Mouse (Mus musculus) telencephalon, adult 2 months (tissue): ENCODE measurements at regions not wholly inside any gene's neighbourhood (a gene's known extent, or its start where the extent isn't known, plus 50 kb on each side); places are given as distances from the start of the nearest gene placed in this dataset.

Source experiments
- DNase-seq: peaks from one replicate; pipeline ENCODE4 v3.0.0-alpha.2; 2011; ENCODE audit warnings: low read depth, low spot score

DNA sequence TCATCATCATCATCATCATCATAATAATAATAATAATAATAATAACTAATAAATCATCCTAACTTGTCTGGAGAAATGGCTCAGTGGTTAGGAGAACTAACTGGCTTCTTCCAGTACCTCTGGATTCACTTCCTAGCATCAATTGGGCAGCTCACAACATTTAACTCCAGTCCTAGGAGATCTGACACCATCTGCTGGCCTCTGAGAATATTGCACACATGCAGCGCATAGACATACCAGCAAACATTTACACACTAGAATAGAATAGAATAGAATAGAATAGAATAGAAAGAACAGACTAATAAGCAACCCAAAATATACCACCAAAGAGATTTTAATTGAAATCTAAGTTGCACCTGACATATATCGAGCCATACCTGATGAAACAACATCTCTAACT is 715.9 kb upstream of the Kirrel3 start:
- no peak for DNase-seq

DNA sequence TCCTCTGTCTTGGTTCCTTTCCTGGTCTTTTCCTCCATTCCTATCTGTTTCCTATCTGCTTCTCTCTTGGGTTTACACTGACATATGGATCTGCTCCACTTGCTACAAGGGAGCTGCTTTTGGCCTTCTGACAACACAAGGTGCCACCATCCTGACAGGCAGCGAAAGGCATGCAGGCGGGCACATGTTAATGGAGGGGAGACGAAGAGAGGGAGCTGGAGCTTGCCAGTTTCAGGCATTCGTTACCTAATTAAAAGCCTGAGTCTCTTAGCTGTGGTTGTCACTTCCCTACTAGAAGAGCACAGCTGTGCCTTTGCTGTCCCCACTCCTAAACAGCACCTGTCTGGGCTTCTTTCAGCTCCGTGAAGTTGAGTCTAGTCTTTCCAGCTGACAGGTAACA is 711.5 kb upstream of the Kirrel3 start:
- DNase-seq, result no peak

DNA sequence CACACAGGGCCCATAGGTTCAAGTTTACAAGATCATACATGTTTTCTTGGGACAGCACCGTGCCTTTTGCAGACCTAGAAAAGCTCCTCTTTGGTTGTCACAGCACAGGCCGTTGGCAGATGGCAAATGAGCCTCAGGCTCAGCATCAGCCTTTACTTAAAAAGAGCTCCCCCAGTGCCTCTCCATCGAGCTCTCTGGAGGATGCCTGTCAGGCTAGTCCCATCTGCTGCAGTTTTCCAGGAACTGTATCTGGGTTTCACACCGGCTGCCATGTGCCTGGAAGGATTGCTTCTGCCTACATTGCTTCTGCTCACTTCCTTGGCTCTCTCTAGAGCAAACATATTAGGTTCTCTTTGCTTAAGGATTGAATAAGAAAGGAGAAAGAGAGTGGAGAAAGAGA is 695.1 kb upstream of the Kirrel3 start:
- peak; percentile 83 for DNase-seq

DNA sequence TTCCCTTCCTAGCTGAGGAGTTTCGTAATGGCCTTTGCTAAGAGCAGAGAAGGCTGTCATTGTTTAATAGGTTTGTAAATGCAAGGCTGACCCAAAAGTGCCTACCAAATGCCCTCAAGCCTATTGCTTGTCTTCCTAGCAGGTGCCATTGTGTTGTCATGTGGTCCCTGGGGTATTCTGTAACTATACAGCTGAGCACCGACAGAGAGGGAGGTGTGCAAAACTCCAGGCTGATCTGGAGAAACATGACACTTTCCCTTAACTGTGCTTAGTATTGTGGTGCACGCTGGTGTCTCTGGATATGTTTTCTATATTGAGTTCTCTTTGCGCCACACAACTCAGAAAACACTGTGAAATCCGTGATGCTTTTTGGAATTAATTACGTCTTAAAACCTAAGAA is 685.4 kb upstream of the Kirrel3 start:
- no peak for DNase-seq

DNA sequence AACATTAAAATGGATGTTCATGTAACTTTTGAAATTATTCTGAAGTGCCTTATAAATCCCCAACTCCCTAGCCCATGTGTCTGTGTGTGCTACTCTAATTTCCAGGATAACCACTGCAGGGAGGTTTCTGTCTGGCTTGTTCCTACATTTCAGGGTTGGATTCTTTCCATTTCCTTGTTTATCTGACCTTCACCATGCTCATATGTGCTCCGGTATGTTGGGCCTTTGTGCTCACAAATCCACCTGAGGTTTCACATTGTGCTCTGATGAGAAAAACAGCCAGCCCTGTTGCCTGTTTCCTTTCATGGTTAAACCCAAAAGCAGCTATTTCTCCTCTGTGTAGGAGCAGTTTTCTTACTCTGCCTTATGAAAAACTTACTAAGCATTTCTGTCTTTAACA is 684.9 kb upstream of the Kirrel3 start:
- DNase-seq, result no peak

DNA sequence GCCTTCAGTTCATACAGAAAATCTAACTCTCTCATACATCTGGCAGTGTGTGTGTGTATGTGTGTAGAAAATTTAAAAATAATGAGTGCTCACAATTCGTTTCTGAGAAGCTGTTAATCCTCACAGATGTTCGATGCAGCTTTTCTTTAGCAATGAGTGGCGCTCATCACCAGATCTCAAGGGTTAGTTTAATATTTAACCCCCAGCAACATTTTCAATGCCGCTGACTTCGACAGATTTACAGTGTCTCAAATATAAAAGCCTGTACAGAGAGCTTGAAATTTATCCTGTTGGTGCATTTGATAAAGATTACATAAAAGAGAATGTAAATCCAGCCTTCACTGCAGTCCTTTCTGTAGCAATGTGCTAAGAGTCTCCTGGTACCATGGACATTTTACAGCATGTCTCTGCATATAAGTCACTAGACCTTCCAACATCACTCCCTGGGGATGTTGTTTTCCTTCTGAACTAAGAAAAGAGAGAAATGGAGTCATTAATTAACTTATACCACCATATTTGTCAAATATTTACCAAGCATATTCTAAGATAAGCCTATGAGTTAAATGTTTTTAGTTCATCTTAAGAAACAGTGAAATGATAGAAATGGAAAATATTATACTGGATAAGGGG is 670.8 kb upstream of the Kirrel3 start:
- no peak for DNase-seq

DNA sequence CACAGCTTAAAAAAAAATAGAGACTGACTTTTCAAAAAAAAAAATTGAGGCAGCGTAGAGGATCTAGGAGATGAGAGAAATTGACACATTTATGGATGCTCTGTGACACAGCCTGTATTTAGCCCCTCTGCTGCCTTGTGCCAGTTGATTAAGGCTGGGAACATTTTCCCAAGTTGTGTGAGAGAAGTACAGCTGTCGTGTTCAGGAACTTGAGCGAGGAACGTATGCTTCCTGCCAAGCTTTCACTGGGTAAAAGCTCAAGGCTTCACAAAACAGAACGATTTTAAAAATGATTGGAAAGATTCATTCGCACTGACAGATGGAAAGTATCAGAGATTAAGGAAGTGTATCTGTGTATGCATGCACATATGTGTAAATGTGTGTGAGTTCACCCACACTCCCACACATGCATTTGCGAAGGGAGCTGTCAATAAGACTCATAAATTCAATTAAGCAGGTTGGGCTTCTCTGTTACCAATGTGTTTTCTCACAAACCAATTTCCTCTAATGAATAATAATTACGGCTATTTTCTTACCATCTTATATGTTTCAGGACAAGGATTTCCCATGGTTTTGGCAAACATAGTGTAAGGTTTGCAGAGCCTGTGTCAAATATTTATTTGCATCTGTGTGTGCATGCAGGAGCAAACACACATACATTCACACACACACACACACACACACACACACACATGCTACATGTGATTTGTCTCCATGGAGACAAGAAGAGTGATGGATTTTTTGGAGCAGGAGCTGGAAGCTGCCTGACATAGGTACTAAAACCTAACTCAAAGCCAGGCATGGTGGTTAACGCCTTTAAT is 662.9 kb upstream of the Kirrel3 start:
- peak; percentile 84 for DNase-seq

DNA sequence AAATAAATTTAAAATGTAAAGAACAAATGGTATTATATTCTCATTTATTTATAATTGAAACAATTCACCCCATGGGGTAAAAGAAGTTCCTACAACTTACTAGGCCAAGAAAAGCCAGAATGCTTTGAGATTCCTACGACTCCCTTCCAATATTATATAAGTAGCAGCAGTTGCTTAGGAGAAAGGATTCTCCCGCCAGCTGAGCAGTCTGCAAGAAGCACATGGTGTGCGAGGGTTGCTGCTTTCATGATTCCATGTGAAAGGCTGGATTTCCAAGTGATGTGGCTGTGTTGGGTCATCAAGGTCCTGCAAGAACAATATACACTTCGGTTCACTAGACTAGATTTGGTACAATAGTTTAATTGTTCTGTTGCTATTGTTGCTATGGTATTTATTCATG is 659.6 kb upstream of the Kirrel3 start:
- DNase-seq, result peak; percentile 58

DNA sequence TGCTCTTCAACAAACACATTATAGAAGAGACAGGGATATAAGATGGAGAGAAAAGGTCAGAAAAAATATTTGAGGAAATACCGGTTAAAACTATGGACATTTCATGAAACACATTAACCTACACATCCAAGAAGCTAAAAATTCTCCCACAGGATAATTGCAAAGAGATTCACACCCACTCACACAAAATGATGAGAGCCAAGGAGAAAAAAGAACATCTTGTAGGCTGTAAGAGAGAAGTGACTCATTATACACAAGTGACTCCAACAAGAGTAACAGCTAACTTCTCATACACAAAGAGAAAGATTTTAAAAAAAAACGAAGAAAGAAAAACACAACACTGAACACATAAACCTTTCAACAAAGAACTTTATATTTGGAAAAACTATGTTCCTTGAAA is 658.3 kb upstream of the Kirrel3 start:
- peak; percentile 88 for DNase-seq

DNA sequence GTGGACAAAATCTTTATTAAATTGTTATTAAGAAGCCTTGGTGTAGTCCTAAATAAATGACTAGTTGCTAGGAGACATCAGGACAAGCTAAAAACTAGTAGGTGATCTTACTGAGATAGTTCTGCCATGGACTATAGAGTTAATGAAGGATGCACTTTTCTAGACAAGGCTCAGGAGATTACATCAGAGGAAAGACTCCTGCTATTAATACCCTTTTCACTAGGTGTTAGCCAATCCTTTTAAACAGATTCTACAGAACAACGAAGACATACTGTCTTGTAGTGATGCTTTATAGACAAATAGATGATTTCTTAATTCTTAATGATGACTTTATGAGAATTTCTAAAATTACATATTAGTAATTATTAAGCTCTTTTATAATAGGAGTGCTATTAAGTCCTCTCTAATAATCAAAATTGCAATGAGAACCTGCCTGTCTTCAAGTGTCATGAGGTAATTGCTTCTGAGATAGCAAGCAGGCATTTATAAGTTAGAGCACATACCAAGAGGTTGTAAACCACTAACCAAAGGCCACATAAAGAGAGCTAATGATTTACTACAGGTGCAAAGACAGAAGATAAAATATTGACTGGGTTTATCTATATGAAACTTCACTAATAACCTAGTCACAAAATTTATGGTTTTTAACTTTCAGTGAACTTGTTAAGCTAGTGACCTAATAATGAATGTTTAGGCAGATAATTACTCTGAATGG is 647.9 kb upstream of the Kirrel3 start:
- no peak for DNase-seq

DNA sequence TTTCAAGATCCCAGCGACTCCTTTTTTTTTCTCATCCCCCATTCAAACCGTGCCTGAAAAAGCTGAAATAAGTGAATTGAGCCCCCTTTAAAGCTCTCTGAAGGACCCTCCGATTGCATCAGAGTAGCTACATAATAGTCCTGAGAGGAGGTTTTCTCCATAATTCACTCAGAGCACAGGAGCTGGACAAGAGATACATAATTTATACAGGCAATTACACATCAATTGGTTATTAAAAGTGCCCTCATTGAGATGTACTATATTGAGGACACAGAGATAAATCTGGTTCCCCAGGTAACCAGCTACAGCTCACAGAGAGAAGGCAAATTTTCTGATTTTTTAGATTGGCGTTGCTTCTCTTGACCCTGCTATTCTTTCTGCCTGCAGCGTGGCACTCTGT is 636.1 kb upstream of the Kirrel3 start:
- DNase-seq, result no peak

DNA sequence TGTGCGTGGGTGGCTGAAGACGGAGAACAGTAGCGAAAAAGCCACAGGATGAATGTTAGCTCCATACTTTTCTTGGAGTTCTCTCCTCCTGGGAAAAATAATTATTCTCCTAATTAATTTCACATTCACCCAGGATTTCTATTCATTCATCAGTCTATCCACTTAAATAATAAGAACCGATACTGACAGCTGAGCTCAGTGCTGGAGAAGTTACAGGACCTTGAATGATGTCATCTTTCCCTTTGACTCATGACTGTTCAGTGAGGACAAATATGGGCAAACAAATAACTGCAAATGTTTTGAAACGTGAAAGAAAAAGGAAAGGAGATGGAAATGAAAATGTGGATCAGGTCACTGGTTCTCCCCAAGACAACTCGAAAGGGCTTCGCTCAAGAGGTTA is 635.7 kb upstream of the Kirrel3 start:
- DNase-seq, result no peak

DNA sequence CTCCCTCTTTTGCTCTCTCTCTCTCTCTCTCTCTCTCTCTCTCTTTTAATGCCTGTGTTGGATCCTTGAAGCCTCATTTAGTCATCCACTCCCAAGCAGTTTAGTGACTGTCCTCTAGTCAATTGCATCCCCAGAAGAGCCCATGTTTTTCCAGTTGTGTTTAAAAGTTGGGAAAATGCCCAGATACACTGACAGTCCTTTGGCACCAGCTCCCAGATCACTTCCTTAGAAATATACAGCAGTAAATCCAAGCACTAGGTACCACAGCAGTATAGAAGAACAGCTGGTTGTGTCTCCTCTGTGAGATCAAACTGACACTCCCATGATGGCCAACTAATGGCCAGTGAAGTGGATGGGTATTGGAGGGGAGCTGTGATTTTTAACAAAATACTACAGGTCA is 634.7 kb upstream of the Kirrel3 start:
- DNase-seq, result no peak

DNA sequence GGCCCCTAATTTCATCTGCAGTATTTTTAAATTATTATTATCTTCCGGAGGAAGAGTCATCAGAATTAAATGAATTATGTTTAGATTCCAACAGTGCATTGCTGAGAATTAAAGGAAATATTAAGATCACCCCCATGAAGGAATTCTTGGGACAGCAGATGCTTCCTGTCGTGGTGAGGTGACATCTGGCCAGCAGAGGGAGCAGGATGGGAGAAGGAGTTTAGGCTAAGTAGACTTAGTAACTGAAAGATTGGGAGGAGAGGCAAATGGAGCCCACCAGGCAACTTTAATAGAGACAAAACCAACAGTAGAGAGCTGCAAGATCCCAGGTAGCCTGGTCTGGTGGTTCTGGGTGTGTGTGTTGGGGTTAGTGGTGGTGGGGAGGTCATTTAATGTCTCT is 629.5 kb upstream of the Kirrel3 start:
- DNase-seq, result no peak

DNA sequence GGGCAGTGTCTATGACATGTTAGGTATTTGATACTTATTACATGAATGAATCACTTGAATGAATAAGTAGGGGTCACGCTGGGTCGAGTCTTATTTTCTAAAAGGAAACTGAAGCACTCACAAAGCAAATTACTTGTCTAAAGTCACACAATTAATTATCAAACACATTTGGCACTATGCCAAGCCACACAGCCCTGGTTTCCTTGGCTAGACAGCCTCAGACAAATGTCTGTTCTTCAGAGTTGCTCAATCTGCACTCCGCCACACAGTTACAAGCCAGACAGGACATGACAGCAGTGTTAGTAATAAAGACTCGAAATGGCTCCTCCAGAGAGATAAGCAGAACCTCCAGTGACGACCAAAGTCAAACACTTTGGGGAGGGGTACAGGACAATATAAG is 627.2 kb upstream of the Kirrel3 start:
- DNase-seq, result no peak

DNA sequence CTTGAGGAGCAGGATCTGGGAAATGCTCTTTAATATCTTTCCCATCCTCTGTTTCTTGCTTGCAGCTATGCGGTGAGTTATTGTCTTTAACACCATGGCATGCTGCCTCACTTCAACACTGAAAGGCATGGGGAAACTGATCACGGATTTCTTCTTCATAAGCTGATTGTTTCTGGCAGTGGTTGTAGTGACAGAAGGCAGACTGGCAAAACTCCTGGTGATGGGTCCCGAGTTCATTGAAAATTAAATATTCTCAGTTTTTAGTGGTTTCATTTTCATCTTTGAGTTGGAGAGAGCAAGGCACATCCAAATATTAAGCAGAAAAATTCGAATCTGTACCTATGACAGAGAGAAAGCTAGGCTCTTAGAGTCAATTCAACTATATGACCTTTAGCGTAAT is 617.0 kb upstream of the Kirrel3 start:
- DNase-seq, result no peak

DNA sequence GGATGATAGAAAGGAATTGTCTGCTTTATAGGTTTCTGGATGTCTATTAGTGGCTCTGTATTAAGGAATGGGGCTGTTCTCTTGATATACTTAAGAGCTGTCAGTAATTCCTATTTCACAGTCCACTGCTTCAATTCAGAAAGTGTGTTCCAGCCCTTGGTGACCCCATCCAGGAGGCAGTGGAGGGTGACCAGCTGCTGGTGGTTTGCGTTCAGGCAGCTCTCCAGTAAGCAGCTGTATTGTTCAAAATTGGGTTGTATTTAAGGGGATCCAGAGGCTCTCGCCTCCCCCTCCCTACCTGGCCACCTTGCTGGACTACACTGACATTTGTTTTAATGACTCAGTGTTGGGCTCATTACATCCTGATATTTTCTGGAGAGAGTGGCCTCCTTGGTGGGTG is 598.4 kb upstream of the Kirrel3 start:
- no peak for DNase-seq

DNA sequence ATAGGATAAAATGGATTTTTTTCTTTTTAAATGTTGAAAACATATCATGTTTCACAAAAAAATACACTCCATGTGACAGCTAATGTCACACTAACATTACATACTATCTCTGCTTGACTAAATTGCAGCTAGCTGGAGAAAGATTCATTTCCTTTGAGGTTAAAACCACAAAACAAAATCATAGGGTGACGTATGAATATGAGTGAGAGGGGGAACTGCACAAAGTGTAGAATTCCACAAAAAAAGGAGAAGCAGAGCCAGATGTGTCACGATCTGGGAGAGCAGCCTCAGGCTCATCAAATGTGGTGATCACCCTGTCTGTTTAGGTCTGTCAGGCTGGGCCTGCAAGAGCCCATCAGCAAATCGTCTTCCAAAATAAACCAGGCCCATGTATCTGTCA is 593.7 kb upstream of the Kirrel3 start:
- no peak for DNase-seq

DNA sequence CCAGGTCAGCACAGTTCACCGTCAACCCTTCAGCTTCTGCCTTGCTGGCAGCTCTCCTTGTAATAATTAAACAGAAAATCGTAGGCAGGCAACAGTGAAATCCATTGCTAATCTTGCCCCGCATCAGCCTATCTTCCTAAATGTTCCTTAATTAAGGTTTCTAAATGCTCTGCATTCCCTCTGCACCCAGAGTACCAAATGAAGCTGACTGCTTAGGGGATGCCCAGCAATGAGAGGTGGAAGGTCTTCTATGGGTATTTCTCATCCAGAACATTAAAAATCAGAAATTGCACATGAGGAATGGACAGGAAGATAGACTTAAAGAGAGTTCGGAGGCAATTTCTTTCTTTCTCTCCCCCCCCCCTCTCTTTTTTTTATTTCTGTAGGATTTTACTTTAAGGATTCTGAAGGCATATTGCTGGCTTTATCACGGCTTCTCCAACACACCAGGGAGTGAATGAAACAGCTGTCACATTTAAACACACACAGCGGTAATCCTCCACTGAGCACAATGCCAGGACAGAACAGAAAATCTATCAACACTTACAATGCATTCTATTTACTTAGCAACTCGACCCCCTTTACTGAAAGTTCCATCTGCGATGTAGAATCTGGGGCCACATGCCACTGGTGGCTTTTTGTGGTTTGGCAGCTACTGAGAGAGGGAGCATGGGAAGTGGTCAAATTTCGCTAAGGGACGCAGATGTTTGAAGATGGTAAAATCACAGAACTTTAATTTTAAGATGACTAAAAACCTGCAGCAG is 584.2 kb upstream of the Kirrel3 start:
- no peak for DNase-seq

DNA sequence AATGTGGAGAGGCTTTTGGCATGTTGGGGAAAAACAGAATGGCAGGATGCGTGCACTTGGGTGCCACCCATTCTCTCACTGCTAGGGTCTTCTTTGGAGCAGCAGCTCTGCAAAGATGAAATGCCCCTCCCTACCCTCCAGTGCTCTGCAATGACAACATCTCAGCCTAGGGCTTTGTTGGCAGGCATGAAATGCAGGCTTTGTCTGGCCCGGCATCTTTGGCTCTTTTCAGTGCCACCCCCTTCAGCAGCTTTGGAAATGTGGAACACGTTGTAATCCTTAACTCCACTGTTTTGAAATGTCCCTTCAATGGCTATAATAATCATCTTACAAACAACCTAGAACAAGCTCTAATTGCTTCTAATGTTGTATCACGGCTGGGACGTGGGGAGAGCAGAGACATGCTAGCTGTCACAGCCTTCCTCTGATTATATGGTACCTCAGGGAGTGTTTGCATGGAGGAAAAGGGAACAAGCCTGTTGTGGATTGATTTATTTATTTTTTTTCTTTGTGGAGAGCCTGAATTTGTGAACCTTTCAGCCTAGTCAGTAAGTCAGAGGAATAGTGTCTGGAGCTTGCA is 581.6 kb upstream of the Kirrel3 start:
- peak; percentile 52 for DNase-seq

DNA sequence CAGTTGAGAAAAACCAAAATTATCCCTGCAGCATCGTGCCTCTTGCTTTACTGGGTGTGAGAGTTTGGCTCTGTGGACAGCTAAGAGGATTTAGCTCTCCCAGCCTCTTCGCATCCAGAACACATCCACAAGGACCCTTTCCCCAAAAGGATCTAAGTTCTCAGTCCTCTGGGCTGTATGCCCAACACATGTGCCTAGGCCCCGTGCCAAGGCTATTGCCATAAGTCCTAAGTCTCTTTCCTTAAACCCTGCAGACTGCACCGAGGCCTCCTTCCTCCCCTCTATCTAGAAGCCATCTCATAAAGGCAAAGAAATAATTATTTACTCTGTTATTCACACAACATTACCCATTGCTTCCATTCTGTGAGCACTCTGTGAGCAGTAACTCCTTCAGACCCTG is 570.8 kb upstream of the Kirrel3 start:
- DNase-seq, result no peak
